Mouse (Mus musculus) heart, postnatal 0 days (tissue): Measurements from ENCODE around the gene Lin54. TPM values are rescaled to one million over a fixed set of nuclear protein-coding genes. Genes with fewer than 3 reads are reported as not detected.

Source experiments
- ATAC-seq: fragments of 200-750 bp; cut with Nextera tagmentation; 2 replicates; pipeline ENCODE4 v1.8.0; 2017; ENCODE audit warnings: low read depth, moderate number of reproducible peaks, moderate library complexity; ENCODE audit not compliant: insufficient read depth
- DNase-seq: peaks from one replicate; pipeline ENCODE4 v3.0.0-alpha.2; 2016; ENCODE audit warnings: low spot score
- H3K27ac ChIP-seq: fragments of 300-500 bp; sonication (generic); 2 replicates; pipeline ENCODE4 v1.5.1; 2014; ENCODE audit warnings: low read depth, mild to moderate bottlenecking
- H3K27me3 ChIP-seq: fragments of 300-500 bp; sonication (generic); 2 replicates; pipeline ENCODE4 v1.6.1; 2014; ENCODE audit warnings: low read length, mixed read lengths; ENCODE audit not compliant: control insufficient read depth, insufficient read depth
- H3K36me3 ChIP-seq: fragments of 300-500 bp; sonication (generic); replicated peaks from 2 replicates; pipeline ENCODE4 v1.6.1; 2014; ENCODE audit warnings: low read length, mixed read lengths; ENCODE audit not compliant: control insufficient read depth, insufficient read depth
- H3K4me1 ChIP-seq: fragments of 300-500 bp; sonication (generic); 2 replicates; pipeline ENCODE4 v1.6.1; 2014; ENCODE audit warnings: antibody characterized with exemption; ENCODE audit not compliant: control insufficient read depth, insufficient read depth
- H3K4me2 ChIP-seq: fragments of 300-500 bp; sonication (generic); 2 replicates; pipeline ENCODE4 v1.6.1; 2014; ENCODE audit warnings: low read depth, mild to moderate bottlenecking, low read length, moderate library complexity
- H3K4me3 ChIP-seq: fragments of 300-500 bp; sonication (generic); 2 replicates; pipeline ENCODE4 v1.5.1; 2014; ENCODE audit warnings: low read depth, low read length
- H3K9ac ChIP-seq: fragments of 300-500 bp; sonication (generic); replicated peaks from 2 replicates; pipeline ENCODE4 v1.6.1; 2014; ENCODE audit warnings: low read depth, low read length, mixed read lengths
- H3K9me3 ChIP-seq: fragments of 300-500 bp; sonication (generic); replicated peaks from 2 replicates; pipeline ENCODE4 v1.6.1; 2016; ENCODE audit warnings: low read length; ENCODE audit not compliant: control insufficient read depth
- CTCF ChIP-seq: IDR thresholded peaks from 2 replicates; pipeline ENCODE4 v1.5.1; 2016; ENCODE audit warnings: antibody characterized with exemption, control low read depth, low read depth
- EP300 ChIP-seq: IDR thresholded peaks from 2 replicates; pipeline ENCODE4 v1.6.1; 2016; ENCODE audit warnings: antibody characterized with exemption, low read depth
- WGBS: fragments of 180-500 bp; shearing (Covaris S2); extraction: QIAGEN DNeasy Blood & Tissue Kit; methylation state at CpG from one replicate; pipeline ENCODE4 v1.1.7; 2014; 5-methylcytosine and 5-hydroxymethylcytosine counted together
- polyA plus RNA-seq: library from polyadenylated mRNA; unstranded; fragments of >200 nt; fragmentation: Nextera tagmentation; extraction: Ambion mirVana; gene quantifications from 2 replicates; pipeline ENCODE4 v1.2.1, GENCODE M21; 2015
- total RNA-seq: library from RNA; depleted of rRNA; stranded (reverse); fragments of >200 nt; gene quantifications from 2 replicates; pipeline ENCODE4 v1.2.3, GENCODE M21; 2014; ENCODE audit warnings: low replicate concordance

The Lin54 gene
- total and polyA plus RNA-seq, 2 experiments from 2014 or later = 5.5 to 12.8 TPM

DNA sequence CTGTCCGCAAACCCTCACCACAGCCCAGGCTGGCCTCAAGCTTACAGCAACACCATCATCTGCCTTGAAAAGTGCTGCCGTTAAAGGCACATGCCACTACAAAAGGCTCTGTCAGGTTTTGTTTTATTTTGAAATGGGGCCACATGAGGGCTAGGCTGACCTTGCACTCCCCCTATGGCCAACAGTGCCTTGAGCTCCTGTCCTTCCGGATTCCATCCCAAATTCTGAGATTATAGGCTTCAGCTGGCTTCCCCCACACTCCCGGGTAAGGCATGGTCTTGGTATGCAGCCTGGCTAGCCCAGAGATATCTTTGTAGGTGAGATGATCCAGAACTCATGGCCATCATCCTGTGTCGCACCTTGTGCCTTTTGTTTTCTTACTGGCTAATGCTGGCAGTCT, 62.5 kb downstream of the Lin54 start:
- H3K4me1 ChIP-seq = no peaks in the 10 kb centered on the region
- H3K27me3 ChIP-seq = no peaks in the 10 kb centered on the region
- H3K4me3 ChIP-seq = no peak overlapping the region
- no peak overlapping the region for H3K9ac ChIP-seq
- no peak overlapping the region for H3K4me2 ChIP-seq
- WGBS = 88% methylated on average over 5 of the region's 5 CpGs
- TF ChIP-seq CTCF (no peak), EP300 (no peak)
- DNase-seq (no peak), ATAC-seq (no peak)
- H3K9me3 ChIP-seq = no peaks in the 10 kb centered on the region
- H3K27ac ChIP-seq = no peak overlapping the region
- H3K36me3 ChIP-seq = peaks cover 21% of the 10 kb centered on the region

DNA sequence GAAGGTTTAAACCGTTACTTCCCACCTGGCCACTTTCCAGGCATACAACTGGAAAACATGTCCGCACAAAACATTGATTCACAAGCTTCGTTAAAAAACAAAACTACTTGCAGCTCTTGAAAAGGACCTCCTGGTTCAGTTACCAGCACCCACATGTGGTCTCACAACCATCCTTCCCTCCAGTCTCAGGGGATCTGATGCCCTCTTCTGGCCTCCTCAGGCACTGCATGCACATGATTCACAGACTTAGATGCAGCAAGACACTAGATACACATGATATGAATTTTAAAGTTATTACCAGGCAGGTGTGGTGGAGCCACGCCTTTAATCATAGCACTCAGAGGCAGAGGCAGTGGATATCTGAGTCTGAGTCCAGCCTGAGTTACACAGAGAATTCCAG, 63.4 kb downstream of the Lin54 start:
- H3K27ac ChIP-seq = no peak overlapping the region
- 92% methylated on average over 4 of the region's 4 CpGs for WGBS
- no peak overlapping the region for H3K4me2 ChIP-seq
- no peak for DNase-seq
- no peak overlapping the region for H3K9ac ChIP-seq
- no peak overlapping the region for H3K4me3 ChIP-seq
- no peaks in the 10 kb centered on the region for H3K9me3 ChIP-seq
- peaks cover 20% of the 10 kb centered on the region for H3K36me3 ChIP-seq
- H3K27me3 ChIP-seq = no peaks in the 10 kb centered on the region
- no peak for ATAC-seq
- no peak for TF ChIP-seq CTCF
- TF ChIP-seq EP300 = no peak
- no peaks in the 10 kb centered on the region for H3K4me1 ChIP-seq

DNA sequence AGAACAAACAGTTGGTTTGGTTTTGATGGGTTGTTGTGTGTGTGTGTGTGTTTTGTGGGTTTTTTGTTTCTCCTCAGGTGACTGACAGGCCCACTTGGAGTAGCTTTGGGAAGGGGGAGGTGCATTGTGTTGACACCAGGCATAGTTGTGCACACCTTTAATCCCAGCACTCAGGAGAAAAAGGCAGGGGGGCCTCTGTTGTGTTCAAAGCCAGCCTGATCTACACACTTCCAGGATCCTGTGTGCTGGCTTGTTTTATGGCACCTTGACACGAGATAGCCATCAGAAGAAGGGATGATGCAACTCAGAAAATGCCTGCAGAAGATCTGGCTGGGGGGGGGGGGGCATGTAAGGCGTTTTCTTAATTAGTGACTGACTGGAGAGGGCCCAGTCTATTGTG, 69.5 kb downstream of the Lin54 start:
- Histone ChIP-seq H3K4me1 (peaks cover 25% of the 10 kb centered on the region), H3K27ac (no peak overlapping the region), H3K36me3 (peaks cover 20% of the 10 kb centered on the region), H3K9me3 (no peaks in the 10 kb centered on the region), H3K4me2 (no peak overlapping the region), H3K4me3 (no peak overlapping the region), H3K27me3 (no peaks in the 10 kb centered on the region), H3K9ac (no peak overlapping the region)
- TF ChIP-seq CTCF (no peak), EP300 (no peak)
- no peak for DNase-seq
- no peak for ATAC-seq
- 66% methylated on average over 2 of the region's 2 CpGs for WGBS

DNA sequence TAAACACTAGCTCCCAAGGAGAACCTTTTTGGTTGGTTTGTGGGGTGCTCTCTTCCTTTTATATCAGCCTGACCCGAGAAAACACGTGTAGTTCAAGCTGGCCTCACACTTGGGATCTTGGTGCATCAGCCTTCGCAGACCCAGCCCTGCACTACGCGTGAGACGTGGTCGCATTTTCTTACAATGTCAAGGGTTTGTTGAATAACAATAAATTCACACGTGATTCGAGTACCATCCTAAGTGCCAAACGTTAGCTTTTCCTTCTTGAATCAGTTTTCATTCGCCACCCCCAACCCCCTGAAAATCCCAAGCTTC, 70.4 kb downstream of the Lin54 start:
- H3K4me2 ChIP-seq = peak overlapping the region; percentile 79
- peak overlapping the region; percentile 68 for H3K9ac ChIP-seq
- H3K4me1 ChIP-seq = peaks cover 25% of the 10 kb centered on the region
- ATAC-seq (0 out of 2 replicates have a peak, but pooled peaks have one; percentile 1), DNase-seq (no peak)
- peaks cover 21% of the 10 kb centered on the region for H3K36me3 ChIP-seq
- H3K27ac ChIP-seq = peak overlapping the region; percentile 87
- no peaks in the 10 kb centered on the region for H3K27me3 ChIP-seq
- H3K9me3 ChIP-seq = no peaks in the 10 kb centered on the region
- WGBS = 4% methylated on average over 11 of the region's 11 CpGs
- H3K4me3 ChIP-seq = peak overlapping the region; percentile 68
- no peak for TF ChIP-seq CTCF

DNA sequence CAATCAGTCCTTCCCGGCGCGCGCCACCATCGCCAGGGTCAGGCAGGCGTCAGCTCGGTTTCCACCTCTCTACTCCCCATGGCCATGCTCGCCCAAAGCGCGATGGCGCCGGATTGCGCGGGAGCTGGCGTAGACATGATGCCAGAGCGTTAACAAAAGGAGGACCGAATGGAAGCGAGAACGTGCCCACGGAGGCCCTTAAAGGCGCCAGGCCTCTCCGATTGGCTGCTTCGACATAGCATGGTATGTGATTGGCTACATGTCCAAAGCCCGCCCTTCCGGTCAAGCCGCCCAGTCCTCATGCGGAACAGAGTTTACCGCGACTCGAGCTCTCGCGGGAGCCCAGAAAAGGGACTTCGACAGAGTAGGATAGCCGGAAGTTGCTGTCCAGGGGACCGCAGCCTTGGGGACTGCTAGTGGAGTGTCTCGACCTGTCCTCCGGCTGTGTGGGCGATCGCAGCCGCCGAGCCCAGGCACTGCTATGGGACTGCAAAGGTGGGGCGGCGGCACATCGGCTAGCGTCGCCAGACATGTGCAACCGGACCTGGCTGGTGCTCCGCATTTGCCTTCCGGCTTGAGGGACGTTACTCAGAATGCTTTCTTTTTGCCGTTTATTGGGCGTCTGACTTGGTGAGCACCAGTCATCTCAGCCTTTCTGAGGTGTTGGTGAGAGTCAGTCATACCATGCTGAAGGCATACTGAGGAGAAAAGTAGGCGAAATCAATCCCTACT, 70.9 kb downstream of the Lin54 start:
- H3K36me3 ChIP-seq = peaks cover 26% of the 10 kb centered on the region
- peak overlapping the region; percentile 89 for H3K27ac ChIP-seq
- TF ChIP-seq CTCF (no peak), EP300 (peak; percentile 95)
- no peaks in the 10 kb centered on the region for H3K9me3 ChIP-seq
- peak overlapping the region; percentile 68 for H3K4me3 ChIP-seq
- no peaks in the 10 kb centered on the region for H3K27me3 ChIP-seq
- DNase-seq = peak; percentile 98
- peak overlapping the region; percentile 79 for H3K4me2 ChIP-seq
- under 1% methylated on average over 53 of the region's 53 CpGs for WGBS
- ATAC-seq = peak; percentile 99
- H3K4me1 ChIP-seq = peaks cover 28% of the 10 kb centered on the region
- H3K9ac ChIP-seq = peak overlapping the region; percentile 68
